Mouse (Mus musculus): ENCODE results near the gene Cgn.
"Not testable (repeated sequence)": the region's sequence is repeated elsewhere in the genome, so short reads cannot be mapped to it uniquely, and the experiment has no call there.

Cgn gene

GRCm38 (mm10) chr3:94789071-94789470, 2.8 kb upstream of the Cgn start:
- DNase-seq: no peak

DNA sequence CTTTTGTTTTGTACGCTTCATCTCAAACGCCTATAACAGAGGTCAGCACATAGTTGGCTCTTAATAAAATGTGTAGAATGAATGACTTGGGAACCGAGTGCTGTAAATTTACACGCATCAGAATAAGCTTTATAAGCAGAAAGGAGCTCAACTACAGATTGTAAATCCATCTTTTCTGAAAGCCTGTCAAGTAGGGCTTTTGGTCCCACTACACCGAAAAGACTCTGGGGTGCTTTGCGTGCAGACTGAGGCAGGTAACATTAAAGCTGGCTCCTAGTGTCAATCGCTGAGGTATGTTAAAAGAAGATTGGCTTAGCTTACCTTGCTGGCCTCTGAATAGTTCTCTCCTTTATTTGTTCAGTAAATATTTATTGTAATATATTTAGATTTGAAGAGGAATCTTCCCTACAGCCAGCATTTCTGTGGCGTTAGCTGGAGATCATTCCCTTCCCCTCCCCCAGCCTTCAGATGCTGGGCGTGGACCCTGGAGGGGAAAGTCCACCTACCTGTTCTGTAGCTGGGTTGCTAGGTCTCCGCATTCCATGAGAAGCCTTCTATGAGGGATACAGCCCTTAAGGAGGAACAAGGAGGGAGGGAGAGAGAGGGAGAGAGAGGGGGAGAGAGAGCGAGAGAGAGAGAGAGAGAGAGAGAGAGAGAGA, 959 bp upstream of the Cgn start:
- DNase-seq: peak; percentile 62

DNA sequence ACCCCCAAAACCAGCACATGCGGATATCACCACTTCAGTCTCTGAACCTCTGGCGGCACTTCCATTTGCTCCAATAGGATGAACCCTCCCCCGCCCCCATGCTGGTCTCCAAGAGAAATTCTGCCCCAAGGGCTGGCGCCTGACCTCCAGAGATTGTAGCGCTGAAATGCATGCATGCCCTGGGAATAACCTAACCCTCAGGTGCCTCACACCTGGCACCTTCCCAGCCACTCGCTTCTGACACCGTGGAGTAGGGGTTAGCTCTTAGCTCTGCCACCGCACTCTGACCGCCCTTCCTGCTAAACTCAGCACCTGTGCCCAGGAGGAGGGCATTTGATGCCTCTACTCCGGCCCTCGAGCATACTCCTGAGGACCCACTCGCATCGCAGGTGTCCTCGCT, 334 bp downstream of the Cgn start:
- no peak for DNase-seq

DNA sequence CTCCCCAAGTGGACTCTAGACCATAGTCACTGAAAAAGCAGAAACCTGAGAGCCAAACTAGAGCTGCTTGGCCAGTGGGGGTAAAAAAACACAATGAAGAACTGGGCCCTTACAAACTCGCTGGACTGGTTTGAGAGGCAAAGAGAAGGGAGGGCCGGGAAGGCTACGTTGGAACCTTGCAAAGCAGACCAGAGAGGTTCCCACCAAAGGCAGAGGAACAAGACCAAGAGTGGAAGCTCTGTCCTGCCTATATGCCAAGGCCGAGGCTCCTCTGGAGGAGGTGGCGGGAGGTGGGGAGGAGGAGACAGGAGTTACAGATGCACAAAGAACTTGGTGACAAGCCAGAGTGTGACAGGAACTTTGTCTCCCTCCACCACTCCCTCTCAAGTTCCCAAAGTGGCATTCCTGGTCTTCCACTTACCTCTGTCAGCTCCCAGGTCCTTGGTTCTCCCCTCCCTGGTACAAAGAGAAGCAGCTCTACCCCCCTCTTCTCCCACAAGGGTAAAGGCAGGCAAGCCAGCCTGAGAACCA, 2.1 kb downstream of the Cgn start:
- no peak for DNase-seq

DNA sequence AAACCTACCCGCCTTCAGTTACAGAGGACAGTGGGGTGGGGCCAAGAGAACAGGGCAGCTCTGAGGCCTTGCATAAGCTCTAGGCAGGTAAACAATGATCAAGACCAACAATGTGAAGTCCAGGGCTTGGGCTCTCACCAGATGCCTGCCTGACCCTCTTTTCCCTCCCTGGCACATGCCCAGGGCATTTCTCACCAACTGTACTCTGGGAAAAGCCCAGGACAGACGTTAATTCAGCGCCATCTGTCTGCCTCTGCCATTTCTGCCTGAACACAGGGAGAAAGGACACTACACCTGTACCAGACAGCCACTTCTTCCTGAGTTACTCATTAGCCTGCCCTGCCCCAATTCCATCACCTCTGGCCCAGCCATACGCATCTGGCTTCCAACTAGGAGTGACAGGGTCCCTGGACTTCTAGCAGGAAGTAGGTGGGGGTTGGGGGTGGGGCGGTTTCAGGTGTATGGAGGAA, 2.8 kb downstream of the Cgn start:
- DNase-seq: peak; percentile 52

GRCm38 (mm10) chr3:94782936-94783335, 3.4 kb downstream of the Cgn start:
- DNase-seq: no peak

DNA sequence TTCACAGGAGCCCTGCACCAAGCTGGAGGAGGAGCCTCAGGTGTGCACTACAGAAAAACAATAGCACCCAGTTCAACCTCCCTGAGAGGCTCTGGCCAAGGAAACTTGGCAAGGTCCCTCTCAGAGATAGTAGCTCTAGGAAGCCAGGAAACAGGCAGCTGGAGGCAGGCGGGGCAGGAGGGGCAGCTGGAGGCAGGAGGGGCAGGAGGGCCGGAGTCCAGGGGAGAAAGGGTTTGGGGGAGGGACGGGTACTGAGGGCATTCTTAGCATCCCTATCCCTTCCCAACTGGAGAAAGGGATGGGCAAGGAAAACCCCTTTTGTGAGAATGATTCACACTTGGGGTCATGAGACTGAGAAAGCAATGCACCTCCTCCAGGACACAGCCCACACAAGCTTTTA, 4.9 kb downstream of the Cgn start:
- DNase-seq: no peak

- DNase-seq: no peak
Measured at GRCm38 (mm10) chr3:94775886-94776285, 10.4 kb downstream of the Cgn start.

GRCm38 (mm10) chr3:94774039-94774438, 12.3 kb downstream of the Cgn start:
- no peak for DNase-seq

DNA sequence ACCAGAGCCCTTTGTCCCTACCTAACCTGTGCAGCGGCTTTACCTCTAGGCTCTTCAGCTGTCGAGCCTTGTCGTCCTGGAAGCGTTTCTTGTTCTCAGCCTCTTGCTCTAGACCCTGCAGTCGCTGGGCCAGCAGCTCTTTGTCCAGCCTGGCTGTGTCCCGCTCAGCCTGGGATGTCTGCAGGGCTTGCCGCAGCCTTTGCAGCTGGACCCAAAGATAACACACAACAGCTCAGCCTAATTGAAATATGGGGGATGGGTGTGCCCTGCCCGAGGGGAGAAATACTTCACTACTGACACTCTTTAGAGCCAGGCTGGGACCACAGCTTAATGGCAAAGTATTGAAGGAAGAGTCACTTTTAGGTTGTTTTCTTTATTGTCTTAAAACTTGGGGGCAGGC, 20.8 kb downstream of the Cgn start:
- DNase-seq: not testable (repeated sequence)

DNA sequence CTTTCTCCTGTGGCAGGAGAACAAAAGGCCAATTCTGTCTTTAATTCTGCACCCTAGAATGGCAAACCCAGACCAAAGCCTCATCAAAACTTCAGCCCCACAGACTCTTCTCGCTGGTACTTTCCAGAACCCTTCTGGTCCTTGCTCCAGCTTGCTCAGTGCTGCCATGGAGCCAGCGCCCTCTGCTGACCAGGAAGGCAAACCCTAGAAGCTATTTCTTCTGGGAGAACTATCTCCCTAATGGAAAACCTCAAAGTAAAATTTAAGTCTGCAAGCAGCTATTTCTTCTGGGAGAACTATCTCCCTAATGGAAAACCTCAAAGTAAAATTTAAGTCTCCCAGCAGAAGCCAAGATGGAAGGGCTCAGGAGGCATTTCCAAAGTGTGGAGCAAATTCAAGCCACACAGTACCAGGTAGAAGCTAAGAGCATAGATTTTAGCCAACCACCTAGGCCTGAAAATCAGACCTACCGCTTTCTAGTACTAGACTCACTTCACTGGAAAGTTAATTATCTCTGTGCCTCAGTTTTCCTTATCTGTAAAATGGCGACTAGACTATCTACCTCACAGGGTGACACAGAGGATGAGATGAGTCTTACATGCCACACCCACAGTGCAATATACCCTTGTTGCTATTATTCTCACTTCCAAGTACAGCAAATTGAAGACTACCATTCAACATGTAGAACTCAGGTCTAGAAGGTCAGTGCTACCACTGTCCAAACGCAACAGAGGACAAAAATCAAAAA, 21.6 kb downstream of the Cgn start:
- DNase-seq: not testable (repeated sequence)

- DNase-seq: peak; percentile 33
Measured at GRCm38 (mm10) chr3:94758427-94758826, 27.9 kb downstream of the Cgn start.

- DNase-seq: peak; percentile 63
Measured at GRCm38 (mm10) chr3:94758056-94758409, 28.3 kb downstream of the Cgn start.

GRCm38 (mm10) chr3:94757251-94758055, 28.8 kb downstream of the Cgn start:
- DNase-seq: not testable (repeated sequence)

DNA sequence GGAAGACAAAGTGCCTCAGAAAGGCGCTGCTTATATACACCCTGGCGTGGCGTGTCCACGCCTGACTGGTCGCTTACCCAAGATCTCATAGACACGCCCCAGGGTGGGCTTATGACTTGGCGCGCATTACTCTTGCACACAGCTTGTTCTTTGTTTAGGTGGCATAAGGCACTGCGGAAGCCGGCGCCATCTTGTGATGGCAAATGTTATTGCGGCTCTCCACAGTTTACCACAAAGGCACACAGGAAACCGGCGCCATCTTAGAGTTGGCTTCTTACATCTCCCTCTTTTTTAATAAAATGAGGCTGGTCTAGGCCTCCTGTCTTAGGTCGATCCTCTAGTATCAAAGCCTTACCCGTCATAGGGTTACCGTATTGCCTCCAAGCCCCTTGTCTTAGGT, 40.6 kb downstream of the Cgn start:
- no peak for DNase-seq

GRCm38 (mm10) chr3:94723637-94724036, 62.7 kb downstream of the Cgn start:
- peak; percentile 6 for DNase-seq

- not testable (repeated sequence) for DNase-seq
Measured at GRCm38 (mm10) chr3:94718253-94718652, 68.0 kb downstream of the Cgn start.

GRCm38 (mm10) chr3:94713424-94713823, 72.9 kb downstream of the Cgn start:
- DNase-seq: not testable (repeated sequence)

- not testable (repeated sequence) for DNase-seq
Measured at GRCm38 (mm10) chr3:94710591-94710990, 75.7 kb downstream of the Cgn start.

All from cerebellum, adult 9-10 months (tissue).